Mouse (Mus musculus): ENCODE measurements around the gene Tubd1.

GRCm38 (mm10) chr11:86497356-86497755 is 47.4 kb upstream of the Tubd1 start:
- TF ChIP-seq CTCF (IDR thresholded peaks at IDR 0.05; ENCODE audit: control insufficient read depth, insufficient read depth, insufficient read length): no peak
- TF ChIP-seq MYOG (IDR thresholded peaks at IDR 0.05; ENCODE audit: control insufficient read depth, extremely low read depth, insufficient read length): no peak
- TF ChIP-seq USF1 (IDR thresholded peaks at IDR 0.05; ENCODE audit: low read depth): no peak
- TF ChIP-seq MAX (IDR thresholded peaks at IDR 0.05): no peak
- TF ChIP-seq FOSL1 (IDR thresholded peaks at IDR 0.05; ENCODE audit: insufficient read depth, low read length, poor library complexity, severe bottlenecking): no peak
